In genomic region chr17:70845543-70845942, GRCm38 (mm10) we compare ENCODE assay signal across 14 mouse cellular contexts. TPM values are rescaled to one million over a fixed set of nuclear protein-coding genes. Genes with fewer than 3 reads are reported as not detected.
DNase-seq lines count a peak whose midpoint lies in the region; ATAC-seq and TF ChIP-seq lines count a peak whose summit lies in the region.
"Had no signal": no experiment of that assay in that cellular context is flagged by ENCODE, and none has a peak within 500 bp of the region (broad histone marks: within the 10 kb centered on the region; RNA-seq: fewer than 3 reads in every experiment).

No protein-coding gene starts in this region.

- intact Hi-C loops in gastrocnemius, adult 2 months (cut with DNase I): loop anchor here (5.0 kb wide), 3 partner anchors 67 to 352 kb away; no protein-coding TSS in a partner anchor
- intact Hi-C loops in left cerebral cortex, postnatal 14 days (cut with DNase I): no loop called here

- H3K9me3 ChIP-seq in intestine, embryonic 16.5 days (ENCODE audit: control insufficient read depth, low read length): no peaks in the 10 kb centered on the region
- H3K9me3 ChIP-seq: forebrain, embryonic 15.5 days; limb, embryonic 10.5 days; midbrain, embryonic 12.5 days; neural tube, embryonic 12.5 days had no signal

- WGBS in intestine, embryonic 16.5 days: 62% methylated on average over 2 of the region's 2 CpGs

- TF ChIP-seq CTCF in gastrocnemius, adult 2 months (IDR thresholded peaks at IDR 0.05): no peak

- H3K4me3 ChIP-seq in gastrocnemius, adult 2 months: no peak overlapping the region
- H3K4me3 ChIP-seq in intestine, embryonic 16.5 days (ENCODE audit: low read length): 0 out of 2 replicates have a peak overlapping the region, but pooled peaks have one; percentile 9
- H3K4me3 ChIP-seq: forebrain, embryonic 15.5 days; limb, embryonic 10.5 days; midbrain, embryonic 12.5 days; neural tube, embryonic 12.5 days had no signal

- no peak for DNase-seq in gastrocnemius, adult 2 months
- DNase-seq in gastrocnemius, postnatal 4 days (ENCODE audit: low spot score in 2 of 2): no peak
- peak; percentile 18 for DNase-seq in lung, postnatal 10 days
- no peak for DNase-seq in urinary bladder, adult 18-20 months (ENCODE audit: low spot score in 2 of 2)
- DNase-seq in left cerebral cortex, postnatal 14 days (ENCODE audit: low spot score in 2 of 2): no peak
- no peak for DNase-seq in adrenal gland, postnatal 14 days
- DNase-seq: B cell, adult 2 months; cerebellum, adult 8-10 months had no signal

- H3K27me3 ChIP-seq in intestine, embryonic 16.5 days (replicated peaks; ENCODE audit: control insufficient read depth, insufficient read depth, low read length): no peaks in the 10 kb centered on the region
- H3K27me3 ChIP-seq: neural tube, embryonic 12.5 days had no signal

- H3K27ac ChIP-seq in gastrocnemius, adult 2 months: peak overlapping the region; percentile 90; the same call in 1 of the 2 replicates
- peak overlapping the region; percentile 93 for H3K27ac ChIP-seq in intestine, embryonic 16.5 days (ENCODE audit: low read length)
- H3K27ac ChIP-seq: forebrain, embryonic 15.5 days; limb, embryonic 10.5 days; midbrain, embryonic 12.5 days; neural tube, embryonic 12.5 days had no signal

- ATAC-seq in CD4-positive, CD25-positive, alpha-beta regulatory T cell, adult 4 months: peak; percentile 23
- peak; percentile 66 for ATAC-seq in intestine, embryonic 16.5 days
- ATAC-seq: forebrain, embryonic 15.5 days had no signal

- peak overlapping the region; percentile 35 for H3K4me2 ChIP-seq in intestine, embryonic 16.5 days (ENCODE audit: low read depth, low read length)
- H3K4me2 ChIP-seq: forebrain, embryonic 15.5 days; midbrain, embryonic 12.5 days; neural tube, embryonic 12.5 days had no signal

- H3K9ac ChIP-seq in intestine, embryonic 16.5 days (ENCODE audit: low read depth, low read length): no peak overlapping the region
- H3K9ac ChIP-seq: forebrain, embryonic 15.5 days; midbrain, embryonic 12.5 days; neural tube, embryonic 12.5 days had no signal

- peaks cover 22% of the 10 kb centered on the region for H3K4me1 ChIP-seq in intestine, embryonic 16.5 days (ENCODE audit: control insufficient read depth, insufficient read depth, low read length)

- 0 out of 2 replicates have a peak, but pooled peaks cover 3% of the 10 kb centered on the region for H3K36me3 ChIP-seq in intestine, embryonic 16.5 days (ENCODE audit: control insufficient read depth, insufficient read depth, low read length)
- H3K36me3 ChIP-seq: forebrain, embryonic 15.5 days had no signal

RNA-seq across cellular contexts. Expression of gene Tgif1, which starts 7.8 kb away (rescaled TPM):
- 1 to 10 TPM; 3.1 to 8.5 TPM for total RNA-seq in gastrocnemius, adult 2 months (2021)
- 10 to 100 TPM; 16.3 to 18.6 TPM for total RNA-seq in gastrocnemius, postnatal 4 days (2021)
- 10 to 100 TPM; 57.4 to 72.4 TPM for polyA plus RNA-seq in CD4-positive, CD25-positive, alpha-beta regulatory T cell, adult 4 months (2017; shearing (Covaris generic))
- polyA plus RNA-seq in intestine, embryonic 16.5 days (2015; fragmentation: Nextera tagmentation; extraction: Ambion mirVana): 43.0 and 43.5 TPM in 2 replicates
- 1 to 10 TPM; 2.1 to 3.4 TPM for total RNA-seq in left cerebral cortex, postnatal 14 days (2021)
- 45.9 and 50.8 TPM in 2 replicates for total RNA-seq in adrenal gland, postnatal 14 days (2021)
